Mouse (Mus musculus) gastrocnemius, postnatal 36 days (tissue): ENCODE results near the gene Sp4. TPM values are rescaled to one million over a fixed set of nuclear protein-coding genes. Genes with fewer than 3 reads are reported as not detected.

Source experiments
- DNase-seq, 2 experiments: peaks; one replicate each; pipeline ENCODE4 v3.0.0; 2022
- intact Hi-C: fragments of 180-260 bp; cut with DNase I; formaldehyde crosslinking; loops from one replicate; pipeline ENCODE4 v1.15.1; 2025
- total RNA-seq, 2 experiments: library from RNA; stranded (reverse); gene quantifications; 2 replicates each; pipeline ENCODE4 v1.2.3; 2021

Gene Sp4
- total RNA-seq, 2 experiments from 2014 or later, result 6.7 to 9.5 TPM

GRCm38 (mm10) chr12:118285099-118285498 lies 16.1 kb downstream of the Sp4 start:
- DNase-seq, result no peak
- intact Hi-C loops, result no loop called here

GRCm38 (mm10) chr12:118281961-118282360 lies 19.3 kb downstream of the Sp4 start:
- intact Hi-C loops, result no loop called here
- DNase-seq, result no peak

GRCm38 (mm10) chr12:118276385-118276784 lies 24.9 kb downstream of the Sp4 start:
- intact Hi-C loops, result no loop called here
- DNase-seq, result no peak

- no peak for DNase-seq
- intact Hi-C loops, result no loop called here
These were observed 36.3 kb downstream of the Sp4 start for GRCm38 (mm10) chr12:118264905-118265304.

- intact Hi-C loops, result no loop called here
These were observed 37.4 kb downstream of the Sp4 start for GRCm38 (mm10) chr12:118263878-118264277.

GRCm38 (mm10) chr12:118255292-118255782 lies 45.9 kb downstream of the Sp4 start:
- intact Hi-C loops, result no loop called here
- no peak for DNase-seq

More at GRCm38 (mm10) chr12:118263878-118264277, 37.4 kb downstream of the Sp4 start:
- no peak for DNase-seq

GRCm38 (mm10) chr12:118221182-118221581 lies 80.1 kb downstream of the Sp4 start:
- DNase-seq, result no peak
- intact Hi-C loops, result no loop called here

GRCm38 (mm10) chr12:118220062-118220461 lies 81.2 kb downstream of the Sp4 start:
- no peak for DNase-seq
- intact Hi-C loops, result no loop called here

- intact Hi-C loops, result no loop called here
- no peak for DNase-seq
These were observed 89.1 kb downstream of the Sp4 start for GRCm38 (mm10) chr12:118212163-118212562.

GRCm38 (mm10) chr12:118198386-118199093 lies 102.7 kb downstream of the Sp4 start, which contains the start of gene Dnah11:
TSS of gene Dnah11 (minus strand) at chr12:118199043.
- intact Hi-C loops, result loop anchor here (5.0 kb wide), 1 partner anchor 104 kb away; the partner anchor contains the start of gene Sp4
- peak; percentile 25 to 26 for DNase-seq

GRCm38 (mm10) chr12:118196583-118196982 lies 104.7 kb downstream of the Sp4 start:
- intact Hi-C loops, result loop anchor here (5.0 kb wide), 1 partner anchor 106 kb away; the partner anchor contains the start of gene Sp4
- DNase-seq, result no peak

- no peak for DNase-seq
- intact Hi-C loops, result no loop called here
These were observed 111.7 kb downstream of the Sp4 start for GRCm38 (mm10) chr12:118189535-118189934.

- intact Hi-C loops, result no loop called here
- DNase-seq, result no peak
These were observed 113.6 kb downstream of the Sp4 start for GRCm38 (mm10) chr12:118187663-118188062.

- no peak for DNase-seq
These were observed 114.3 kb downstream of the Sp4 start for GRCm38 (mm10) chr12:118186881-118187489.

GRCm38 (mm10) chr12:118186120-118186880 lies 114.9 kb downstream of the Sp4 start:
- DNase-seq, result no peak
- intact Hi-C loops, result no loop called here

More at GRCm38 (mm10) chr12:118186881-118187489, 114.3 kb downstream of the Sp4 start:
- intact Hi-C loops, result no loop called here

Other genes starting within 250 kb of the Sp4 start
- not detected for gene Dnah11, start 102.4 kb downstream of the Sp4 start, total RNA-seq